Mouse (Mus musculus): Measurements from ENCODE around the gene Chgb. TPM values are rescaled to one million over a fixed set of nuclear protein-coding genes. Genes with fewer than 3 reads are reported as not detected.
A peak's percentile ranks its signal among the peaks of the same experiment; 100 is the strongest.

Gene Chgb
- polyA plus RNA-seq, 1 experiment from 2014 or later: 70.3 TPM

DNA sequence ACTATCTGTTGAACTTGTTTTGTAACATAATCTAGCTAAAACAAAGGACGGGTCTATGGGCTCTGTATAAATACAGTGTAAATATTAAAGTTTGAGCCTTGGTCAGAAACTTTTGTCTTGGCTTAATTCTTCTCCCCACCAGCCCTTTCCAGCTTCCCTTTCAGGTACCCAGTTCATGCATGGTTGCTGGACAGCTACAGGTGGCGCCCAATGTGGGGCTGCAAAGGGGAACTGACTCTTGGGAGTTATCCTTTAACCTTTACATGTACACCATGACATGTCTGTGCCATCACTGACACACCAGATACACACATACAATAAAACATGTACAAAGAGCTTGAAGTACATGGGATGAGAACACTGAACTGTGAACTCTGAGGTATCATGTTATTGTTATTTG, 21.9 kb downstream of the Chgb start:
- Histone ChIP-seq H3K4me3 (replicated peaks; ENCODE audit: low read length) (no peak overlapping the region), H3K4me1 (replicated peaks; ENCODE audit: control insufficient read depth, insufficient read depth, low read length) (no peaks in the 10 kb centered on the region), H3K9me3 (ENCODE audit: control insufficient read depth, low read length) (no peaks in the 10 kb centered on the region), H3K9ac (no peak overlapping the region), H3K36me3 (replicated peaks; ENCODE audit: control insufficient read depth, insufficient read depth) (peaks cover 49% of the 10 kb centered on the region), H3K4me2 (replicated peaks) (no peak overlapping the region), H3K27me3 (ENCODE audit: control insufficient read depth, insufficient read depth, low read length) (no peaks in the 10 kb centered on the region), H3K27ac (no peak overlapping the region)
- WGBS: 94% methylated on average over 2 of the region's 2 CpGs
- ATAC-seq (ENCODE audit: low FRiP score) (no peak), DNase-seq (ENCODE audit: low spot score) (no peak)

DNA sequence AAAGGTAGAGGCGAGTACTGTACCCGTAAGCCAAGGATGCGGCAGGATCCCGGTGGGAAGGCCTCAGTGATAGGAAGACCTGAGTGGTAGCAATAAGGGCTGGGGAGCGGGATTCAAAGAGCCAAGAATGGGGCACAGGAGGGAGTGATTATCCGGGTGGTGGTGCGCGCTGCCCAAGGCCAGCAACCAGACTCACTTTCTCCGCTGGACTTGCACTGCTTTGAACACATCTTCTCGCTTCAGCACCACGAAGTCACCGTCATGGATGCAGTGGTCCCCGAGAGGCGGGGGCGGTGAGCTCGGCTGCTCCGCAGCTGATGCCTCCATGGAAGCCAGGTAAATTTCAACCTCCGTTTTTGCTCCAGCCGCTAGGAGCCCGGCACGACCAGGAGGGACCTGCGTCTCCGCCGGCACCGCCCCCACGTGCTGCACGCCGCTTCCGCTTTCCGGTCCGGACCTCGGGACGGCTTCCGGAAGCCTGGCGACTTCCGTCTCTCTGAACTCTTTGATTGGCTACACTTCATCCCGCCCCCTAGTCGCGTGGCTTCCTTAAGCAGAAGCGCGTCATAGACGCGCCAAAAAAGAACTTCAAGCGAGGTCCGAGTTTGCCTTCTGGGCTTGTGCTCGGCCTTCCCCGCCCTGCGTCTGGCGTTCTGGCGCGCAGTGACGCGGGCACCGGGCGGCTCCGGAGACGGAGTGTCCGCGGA, 34.7 kb downstream of the Chgb start, which contains the start of the genes Trmt6 and Mcm8:
Gene Trmt6 (minus strand): TSS at position 448 of the 707 bp plus-strand sequence.
Gene Mcm8 (plus strand): TSS at position 534 of the 707 bp plus-strand sequence.
- Histone ChIP-seq H3K27ac (peak within 1 kb of the TSS; percentile 10), H3K4me3 (replicated peaks; ENCODE audit: low read length) (peak within 1 kb of the TSS; percentile 61), H3K9me3 (ENCODE audit: control insufficient read depth, low read length) (no peaks in the 10 kb centered on the region), H3K4me2 (replicated peaks) (peak within 1 kb of the TSS; percentile 84), H3K36me3 (replicated peaks; ENCODE audit: control insufficient read depth, insufficient read depth) (peaks cover 24% of the 10 kb centered on the region), H3K4me1 (replicated peaks; ENCODE audit: control insufficient read depth, insufficient read depth, low read length) (peaks cover 13% of the 10 kb centered on the region), H3K9ac (peak within 1 kb of the TSS; percentile 70), H3K27me3 (ENCODE audit: control insufficient read depth, insufficient read depth, low read length) (no peaks in the 10 kb centered on the region)
- under 1% methylated on average over 59 of the region's 59 CpGs for WGBS
- DNase-seq (ENCODE audit: low spot score) (peak; percentile 96), ATAC-seq (ENCODE audit: low FRiP score) (peak; percentile 100)

DNA sequence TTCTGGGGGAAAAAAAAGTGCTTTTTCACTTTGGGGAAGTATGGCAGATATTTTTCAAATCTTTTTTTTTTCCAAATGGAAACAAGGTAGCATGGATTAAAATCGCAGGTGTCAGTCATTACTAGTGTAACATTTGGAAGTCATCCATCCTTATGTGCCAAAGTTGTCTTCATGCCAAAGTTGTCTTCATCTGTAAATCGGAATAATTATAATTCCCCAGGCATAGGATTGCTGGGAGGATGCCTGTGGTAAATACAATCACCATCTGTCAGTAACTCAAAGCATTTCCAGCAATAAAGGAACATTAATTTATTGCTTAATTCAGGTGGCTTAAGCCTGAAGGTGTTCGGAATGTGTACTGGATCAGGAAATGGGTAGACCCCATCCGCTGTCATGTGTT, 60.0 kb downstream of the Chgb start:
- H3K27ac ChIP-seq: no peak overlapping the region
- no peak overlapping the region for H3K9ac ChIP-seq
- 88% methylated on average over 4 of the region's 4 CpGs for WGBS
- H3K9me3 ChIP-seq (ENCODE audit: control insufficient read depth, low read length): no peaks in the 10 kb centered on the region
- no peak overlapping the region for H3K4me2 ChIP-seq (replicated peaks)
- no peaks in the 10 kb centered on the region for H3K4me1 ChIP-seq (replicated peaks; ENCODE audit: control insufficient read depth, insufficient read depth, low read length)
- no peaks in the 10 kb centered on the region for H3K36me3 ChIP-seq (replicated peaks; ENCODE audit: control insufficient read depth, insufficient read depth)
- no peak overlapping the region for H3K4me3 ChIP-seq (replicated peaks; ENCODE audit: low read length)
- no peaks in the 10 kb centered on the region for H3K27me3 ChIP-seq (ENCODE audit: control insufficient read depth, insufficient read depth, low read length)
- no peak for ATAC-seq (ENCODE audit: low FRiP score)
- no peak for DNase-seq (ENCODE audit: low spot score)

Other genes with a start within 250 kb of the Chgb start
- gene Gpcpd1, start 193.5 kb upstream of the Chgb start, polyA plus RNA-seq (2014; fragmentation: Nextera tagmentation; extraction: Ambion mirVana): 76.5 and 102 TPM in 2 replicates
- 21.9 and 23.3 TPM in 2 replicates for gene Shld1, start 94.3 kb upstream of the Chgb start, polyA plus RNA-seq (2014; fragmentation: Nextera tagmentation; extraction: Ambion mirVana)
- gene Trmt6, start 34.8 kb downstream of the Chgb start, polyA plus RNA-seq (2014; fragmentation: Nextera tagmentation; extraction: Ambion mirVana): 15.7 and 18.5 TPM in 2 replicates
- 5.1 and 6.6 TPM in 2 replicates for gene Mcm8, start 34.9 kb downstream of the Chgb start, polyA plus RNA-seq (2014; fragmentation: Nextera tagmentation; extraction: Ambion mirVana)
- 19.0 and 19.1 TPM in 2 replicates for gene Crls1, start 65.4 kb downstream of the Chgb start, polyA plus RNA-seq (2014; fragmentation: Nextera tagmentation; extraction: Ambion mirVana)
- gene Lrrn4, start 99.6 kb downstream of the Chgb start, polyA plus RNA-seq (2014; fragmentation: Nextera tagmentation; extraction: Ambion mirVana): 0.39 and 0.51 TPM in 2 replicates
- not detected in 2 replicates for gene Fermt1, start 164.6 kb downstream of the Chgb start, polyA plus RNA-seq (2014; fragmentation: Nextera tagmentation; extraction: Ambion mirVana)